Mouse (Mus musculus) spleen, adult 2 months (tissue): ENCODE measurements around the gene Ndufa6. TPM values are rescaled to one million over a fixed set of nuclear protein-coding genes. Genes with fewer than 3 reads are reported as not detected.

ENCODE experiments used
- DNase-seq, 2 experiments: peaks; one replicate each; pipeline versions ENCODE4 v3.0.0 to v3.0.0-alpha.2; 2012 to 2021; ENCODE audit warnings: low spot score in 2 of 2, low read depth in 1 of 2
- H3K27ac ChIP-seq: fragments of 200-500 bp; 2 replicates; pipeline ENCODE4 v1.5.1; 2012; ENCODE audit warnings: low read length, inconsistent platforms; ENCODE audit not compliant: insufficient read depth
- H3K27me3 ChIP-seq: fragments of 200-500 bp; 2 replicates; pipeline ENCODE4 v1.6.1; 2012; ENCODE audit warnings: mild to moderate bottlenecking, moderate library complexity, low read length, inconsistent platforms; ENCODE audit not compliant: control insufficient read depth, insufficient read depth
- H3K36me3 ChIP-seq: fragments of 200-500 bp; 2 replicates; pipeline ENCODE4 v1.6.1; 2012; ENCODE audit warnings: mild to moderate bottlenecking, low read length, inconsistent platforms; ENCODE audit not compliant: control insufficient read depth, insufficient read depth
- H3K4me1 ChIP-seq: fragments of 200-500 bp; 2 replicates; pipeline ENCODE4 v1.6.1; 2011; ENCODE audit warnings: inconsistent platforms; ENCODE audit not compliant: control insufficient read depth, insufficient read depth, insufficient read length
- H3K4me3 ChIP-seq: fragments of 200-500 bp; 2 replicates; pipeline ENCODE4 v1.5.1; 2011; ENCODE audit warnings: mild to moderate bottlenecking, inconsistent platforms; ENCODE audit not compliant: insufficient read depth, insufficient read length; ENCODE audit errors: extremely low read depth
- CTCF ChIP-seq: fragments of 200-500 bp; IDR thresholded peaks from 2 replicates; pipeline ENCODE4 v1.5.1; 2011; ENCODE audit warnings: mild to moderate bottlenecking, inconsistent platforms; ENCODE audit not compliant: insufficient read depth, insufficient read length, insufficient replicate concordance; ENCODE audit errors: extremely low read depth
- POLR2A ChIP-seq: fragments of 200-500 bp; IDR thresholded peaks from 2 replicates; pipeline ENCODE4 v1.6.1; 2011; ENCODE audit warnings: low read depth, low read length, inconsistent platforms
- WGBS: fragments of 180-500 bp; shearing (Covaris S2); methylation state at CpG from one replicate; pipeline ENCODE4 v1.1.7; 2018; 5-methylcytosine and 5-hydroxymethylcytosine counted together
- polyA plus RNA-seq: library from polyadenylated mRNA; depleted of rRNA; stranded (reverse); fragments of >200 nt; gene quantifications from 2 replicates; pipeline ENCODE4 v1.2.3, GENCODE M21; 2012

The Ndufa6 gene
- polyA plus RNA-seq, 1 experiment: 95.8 TPM

- peaks cover 15% of the 10 kb centered on the region for H3K36me3 ChIP-seq
- no peaks in the 10 kb centered on the region for H3K27me3 ChIP-seq
- peak; percentile 97 to 99 for DNase-seq
- H3K4me3 ChIP-seq: peak overlapping the region; percentile 88
- peaks cover 9% of the 10 kb centered on the region for H3K4me1 ChIP-seq
- TF ChIP-seq POLR2A (peak; percentile 71), CTCF (no peak)
- peak overlapping the region; percentile 95 for H3K27ac ChIP-seq
- WGBS: under 1% methylated on average over 51 of the region's 51 CpGs
These were observed 8.2 kb downstream of the Ndufa6 start for GRCm38 (mm10) chr15:82345820-82346470.

- WGBS: 84% methylated on average over 6 of the region's 6 CpGs
- peaks cover 9% of the 10 kb centered on the region for H3K4me1 ChIP-seq
- no peaks in the 10 kb centered on the region for H3K27me3 ChIP-seq
- no peak overlapping the region for H3K27ac ChIP-seq
- no peak for DNase-seq
- H3K36me3 ChIP-seq: peaks cover 15% of the 10 kb centered on the region
- no peak overlapping the region for H3K4me3 ChIP-seq
- TF ChIP-seq CTCF (no peak), POLR2A (no peak)
These were observed 9.2 kb downstream of the Ndufa6 start for GRCm38 (mm10) chr15:82344971-82345370.

GRCm38 (mm10) chr15:82343368-82344287 is 10.5 kb downstream of the Ndufa6 start:
- TF ChIP-seq POLR2A (no peak), CTCF (no peak)
- Histone ChIP-seq H3K4me3 (no peak overlapping the region), H3K4me1 (peaks cover 9% of the 10 kb centered on the region), H3K27me3 (no peaks in the 10 kb centered on the region), H3K36me3 (peaks cover 3% of the 10 kb centered on the region), H3K27ac (no peak overlapping the region)
- DNase-seq: no peak
- 90% methylated on average over 27 of the region's 27 CpGs for WGBS

- 81% methylated on average over 5 of the region's 5 CpGs for WGBS
- no peak overlapping the region for H3K4me3 ChIP-seq
- peaks cover 12% of the 10 kb centered on the region for H3K4me1 ChIP-seq
- peak overlapping the region; percentile 71; the same call in 1 of the 2 replicates for H3K27ac ChIP-seq
- no peaks in the 10 kb centered on the region for H3K36me3 ChIP-seq
- H3K27me3 ChIP-seq: no peaks in the 10 kb centered on the region
- no peak for DNase-seq
- no peak for TF ChIP-seq CTCF
- no peak for TF ChIP-seq POLR2A
These were observed 11.6 kb downstream of the Ndufa6 start for GRCm38 (mm10) chr15:82342543-82342935.

GRCm38 (mm10) chr15:82341675-82342542 is 12.2 kb downstream of the Ndufa6 start:
- no peak for DNase-seq
- WGBS: 27% methylated on average over 15 of the region's 15 CpGs
- H3K27ac ChIP-seq: peak overlapping the region; percentile 71
- H3K27me3 ChIP-seq: no peaks in the 10 kb centered on the region
- TF ChIP-seq POLR2A (no peak), CTCF (no peak)
- H3K4me3 ChIP-seq: peak overlapping the region; percentile 49; the same call in 1 of the 2 replicates
- H3K4me1 ChIP-seq: peaks cover 8% of the 10 kb centered on the region
- H3K36me3 ChIP-seq: no peaks in the 10 kb centered on the region

- Histone ChIP-seq H3K27ac (peak overlapping the region; percentile 72), H3K36me3 (0 out of 2 replicates have a peak, but pooled peaks cover 2% of the 10 kb centered on the region), H3K4me1 (peaks cover 8% of the 10 kb centered on the region), H3K27me3 (no peaks in the 10 kb centered on the region), H3K4me3 (peak overlapping the region; percentile 49)
- TF ChIP-seq CTCF: no peak
- no peak for TF ChIP-seq POLR2A
- DNase-seq: no peak
- WGBS: 6% methylated on average over 40 of the region's 40 CpGs
These were observed 13.1 kb downstream of the Ndufa6 start for GRCm38 (mm10) chr15:82341036-82341501.
